Mouse (Mus musculus) lung, adult 2 months (tissue): ENCODE measurements at regions not wholly inside any gene's neighbourhood (a gene's known extent, or its start where the extent isn't known, plus 50 kb on each side); places are given as distances from the start of the nearest gene placed in this dataset.

ENCODE experiments used
- CTCF ChIP-seq: fragments of 200-500 bp; IDR thresholded peaks from 2 replicates; pipeline ENCODE4 v1.5.1; 2011; ENCODE audit warnings: mild to moderate bottlenecking, low read length, control low read depth; ENCODE audit not compliant: insufficient read depth
- POLR2A ChIP-seq: fragments of 200-500 bp; IDR thresholded peaks from 2 replicates; pipeline ENCODE4 v1.6.1; 2011; ENCODE audit warnings: low read depth, mild to moderate bottlenecking, control low read depth, low read length, borderline replicate concordance; ENCODE audit errors: extremely low read depth

GRCm38 (mm10) chr3:34466312-34466711, 183.9 kb upstream of the Sox2 start:
- TF ChIP-seq CTCF: no peak
- TF ChIP-seq POLR2A: no peak
